Mouse (Mus musculus): Measurements from ENCODE around the gene Grin3b.

- no peak for TF ChIP-seq USF1 (IDR thresholded peaks at IDR 0.05; ENCODE audit: low read depth)
- no peak for TF ChIP-seq CTCF (IDR thresholded peaks at IDR 0.05; ENCODE audit: control insufficient read depth, insufficient read depth, insufficient read length)
These were observed 32.6 kb upstream of the Grin3b start for GRCm38 (mm10) chr10:79937775-79938526.
